Mouse (Mus musculus) myocyte (in vitro differentiated cells): ENCODE measurements around the gene Tubb5. TPM values are rescaled to one million over a fixed set of nuclear protein-coding genes. Genes with fewer than 3 reads are reported as not detected.
A peak's percentile ranks its signal among the peaks of the same experiment; 100 is the strongest.

Experiments
- H3K27me3 ChIP-seq: one replicate; pipeline ENCODE4 v1.6.1; 2011; ENCODE audit not compliant: control insufficient read depth, insufficient read depth, insufficient read length
- H3K36me3 ChIP-seq: one replicate; pipeline ENCODE4 v1.6.1; 2011; ENCODE audit not compliant: control insufficient read depth, insufficient read depth
- H3K4me2 ChIP-seq: one replicate; pipeline ENCODE4 v1.6.1; 2011; ENCODE audit warnings: low read depth, control low read depth
- H3K4me3 ChIP-seq: one replicate; pipeline ENCODE4 v1.5.1; 2011; ENCODE audit warnings: mild to moderate bottlenecking, control low read depth, moderate library complexity
- H3K79me2 ChIP-seq: one replicate; pipeline ENCODE4 v1.6.1; 2011; ENCODE audit not compliant: control insufficient read depth, insufficient read depth
- H3ac ChIP-seq: one replicate; pipeline ENCODE4 v1.6.1; 2011; ENCODE audit not compliant: control insufficient read depth, insufficient read length
- CEBPB ChIP-seq: IDR thresholded peaks from 2 replicates; pipeline ENCODE4 v1.6.1; 2011; ENCODE audit warnings: mild to moderate bottlenecking, moderate library complexity; ENCODE audit not compliant: poor library complexity, insufficient read depth, severe bottlenecking
- E2F4 ChIP-seq: IDR thresholded peaks from one replicate; pipeline ENCODE4 v1.6.1; 2011; ENCODE audit warnings: mild to moderate bottlenecking, control low read depth, moderate library complexity; ENCODE audit not compliant: insufficient read depth
- MAX ChIP-seq: IDR thresholded peaks from one replicate; pipeline ENCODE4 v1.6.1; 2011; ENCODE audit warnings: low read depth, mild to moderate bottlenecking, control low read depth
- MYOD1 ChIP-seq, 3 experiments: IDR thresholded peaks; one replicate each; pipeline ENCODE4 v1.6.1; 2011; ENCODE audit warnings: control low read depth in 2 of 3, low read depth in 2 of 3, mild to moderate bottlenecking in 2 of 3, moderate library complexity in 1 of 3; ENCODE audit not compliant: insufficient read length in 2 of 3, control insufficient read depth in 1 of 3
- MYOG ChIP-seq, 3 experiments: IDR thresholded peaks; one replicate each; pipeline ENCODE4 v1.6.1; 2011; ENCODE audit warnings: control low read depth in 2 of 3, low read depth in 2 of 3, mild to moderate bottlenecking in 2 of 3; ENCODE audit not compliant: insufficient read length in 2 of 3, control insufficient read depth in 1 of 3, insufficient read depth in 1 of 3
- POLR2A ChIP-seq: IDR thresholded peaks from one replicate; pipeline ENCODE4 v1.6.1; 2011; ENCODE audit warnings: low read depth, mild to moderate bottlenecking, control low read depth, moderate library complexity; ENCODE audit not compliant: insufficient read length
- POLR2AphosphoS2 ChIP-seq: IDR thresholded peaks from one replicate; pipeline ENCODE4 v1.6.1; 2011; ENCODE audit warnings: low read depth, control low read depth; ENCODE audit not compliant: insufficient read length
- REST ChIP-seq: IDR thresholded peaks from one replicate; pipeline ENCODE4 v1.6.1; 2011; ENCODE audit warnings: mild to moderate bottlenecking, control low read depth, moderate library complexity; ENCODE audit not compliant: insufficient read depth, insufficient read length
- SRF ChIP-seq: IDR thresholded peaks from one replicate; pipeline ENCODE4 v1.6.1; 2011; ENCODE audit warnings: low read depth; ENCODE audit not compliant: control insufficient read depth, insufficient read length
- TCF12 ChIP-seq: IDR thresholded peaks from one replicate; pipeline ENCODE4 v1.6.1; 2011; ENCODE audit warnings: mild to moderate bottlenecking, control low read depth; ENCODE audit not compliant: poor library complexity, insufficient read depth, severe bottlenecking
- TCF3 ChIP-seq: IDR thresholded peaks from one replicate; pipeline ENCODE4 v1.6.1; 2011; ENCODE audit warnings: low read depth, control low read depth; ENCODE audit not compliant: insufficient read length
- USF1 ChIP-seq: IDR thresholded peaks from one replicate; pipeline ENCODE4 v1.6.1; 2011; ENCODE audit warnings: low read depth, mild to moderate bottlenecking, control low read depth, moderate library complexity
- polyA plus RNA-seq: library from polyadenylated mRNA; unstranded; fragments of >200 nt; fragmentation: generic; extraction: Trizol; gene quantifications from one replicate; pipeline ENCODE4 v1.2.1, GENCODE M21; 2012; ENCODE audit warnings: missing spikeins

Tubb5 gene
- polyA plus RNA-seq, 1 experiment: 692 TPM

- no peaks in the 10 kb centered on the region for H3K27me3 ChIP-seq
- H3ac ChIP-seq: no peak overlapping the region
- H3K79me2 ChIP-seq: peaks cover 44% of the 10 kb centered on the region
- no peak overlapping the region for H3K4me3 ChIP-seq
- TF ChIP-seq POLR2AphosphoS2 (peak; percentile 78), TCF12 (no peak)
- peaks cover 34% of the 10 kb centered on the region for H3K36me3 ChIP-seq
- peak overlapping the region; percentile 92 for H3K4me2 ChIP-seq
Observed at GRCm38 (mm10) chr17:35833894-35834293, 4.2 kb downstream of the Tubb5 start.

GRCm38 (mm10) chr17:35833239-35833751 is 4.8 kb downstream of the Tubb5 start:
- TF ChIP-seq CEBPB (no peak), POLR2A (peak; percentile 40), POLR2AphosphoS2 (peak; percentile 74), USF1 (no peak), E2F4 (no peak)
- no peak overlapping the region for H3ac ChIP-seq
- no peak overlapping the region for H3K4me2 ChIP-seq
- no peaks in the 10 kb centered on the region for H3K27me3 ChIP-seq
- peaks cover 44% of the 10 kb centered on the region for H3K79me2 ChIP-seq
- H3K4me3 ChIP-seq: no peak overlapping the region
- H3K36me3 ChIP-seq: peaks cover 34% of the 10 kb centered on the region

- Histone ChIP-seq H3K27me3 (no peaks in the 10 kb centered on the region), H3K4me3 (no peak overlapping the region), H3K4me2 (no peak overlapping the region), H3K79me2 (peaks cover 39% of the 10 kb centered on the region), H3K36me3 (peaks cover 35% of the 10 kb centered on the region), H3ac (no peak overlapping the region)
- TF ChIP-seq TCF12 (no peak), POLR2A (peak; percentile 48), POLR2AphosphoS2 (peak; percentile 92)
Observed at GRCm38 (mm10) chr17:35832400-35833238, 5.5 kb downstream of the Tubb5 start.

GRCm38 (mm10) chr17:35829737-35830136 is 8.4 kb downstream of the Tubb5 start:
- Histone ChIP-seq H3K4me2 (no peak overlapping the region), H3K79me2 (peaks cover 11% of the 10 kb centered on the region), H3K36me3 (peaks cover 28% of the 10 kb centered on the region), H3K4me3 (no peak overlapping the region), H3ac (no peak overlapping the region), H3K27me3 (no peaks in the 10 kb centered on the region)
- TF ChIP-seq MYOG (IDR thresholded peaks at IDR 0.05; ENCODE audit: control insufficient read depth in 1 of 3, insufficient read depth in 1 of 3, insufficient read length in 2 of 3, low read depth in 2 of 3): peak in 1 of 3 experiments; percentile 50
- TF ChIP-seq POLR2AphosphoS2: peak; percentile 56
- no peak for TF ChIP-seq SRF
- peak in 1 of 3 experiments; percentile 63 for TF ChIP-seq MYOD1 (IDR thresholded peaks at IDR 0.05; ENCODE audit: control insufficient read depth in 1 of 3, insufficient read length in 2 of 3, low read depth in 2 of 3)
- no peak for TF ChIP-seq TCF12

- Histone ChIP-seq H3K79me2 (peaks cover 11% of the 10 kb centered on the region), H3K27me3 (no peaks in the 10 kb centered on the region), H3ac (no peak overlapping the region), H3K4me2 (no peak overlapping the region), H3K4me3 (no peak overlapping the region), H3K36me3 (peaks cover 12% of the 10 kb centered on the region)
- TF ChIP-seq REST: no peak
- no peak for TF ChIP-seq USF1
- TF ChIP-seq MAX: no peak
- no peak for TF ChIP-seq TCF3
- TF ChIP-seq POLR2A: no peak
- TF ChIP-seq E2F4: no peak
- no peak for TF ChIP-seq TCF12
- no peak for TF ChIP-seq POLR2AphosphoS2
- TF ChIP-seq CEBPB: no peak
- TF ChIP-seq SRF: no peak
- no peak for TF ChIP-seq MYOD1 (IDR thresholded peaks at IDR 0.05; ENCODE audit: control insufficient read depth in 1 of 3, insufficient read length in 2 of 3, low read depth in 2 of 3)
Observed at GRCm38 (mm10) chr17:35825109-35825850, 12.8 kb downstream of the Tubb5 start.
